In the genomic region with DNA sequence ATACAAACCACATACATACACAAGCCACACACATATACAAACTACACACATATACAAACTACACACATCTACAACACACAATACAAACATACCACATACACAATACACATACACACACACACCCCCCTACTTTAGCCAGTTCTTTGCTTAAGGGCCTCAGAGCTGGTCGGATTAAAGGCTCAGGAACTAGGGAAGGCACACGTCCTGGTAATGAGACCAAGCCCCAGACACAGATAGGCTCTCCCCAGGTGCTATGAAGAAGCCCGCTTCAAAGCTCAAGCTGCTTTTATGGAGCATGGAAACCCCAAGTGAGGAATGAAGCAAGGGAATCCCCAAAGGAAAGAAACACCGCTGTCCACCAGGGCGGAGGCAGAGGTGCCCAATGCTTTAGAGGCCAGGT, we compare ENCODE assay signal across 33 mouse cellular contexts. TPM values are rescaled to one million over a fixed set of nuclear protein-coding genes. Genes with fewer than 3 reads are reported as not detected.
"Had no signal": no experiment of that assay in that cellular context is flagged by ENCODE, and none has a peak within 500 bp of the region (broad histone marks: within the 10 kb centered on the region; RNA-seq: fewer than 3 reads in every experiment).

No protein-coding gene starts in this region.

- H3K9ac ChIP-seq: limb, embryonic 12.5 days; limb, embryonic 13.5 days; limb, embryonic 15.5 days; liver, embryonic 12.5 days; liver, embryonic 13.5 days; liver, embryonic 14.5 days; liver, embryonic 15.5 days; liver, postnatal 0 days; lung, embryonic 14.5 days; lung, embryonic 15.5 days; midbrain, embryonic 12.5 days; midbrain, embryonic 13.5 days; midbrain, embryonic 15.5 days had no signal

- ATAC-seq: liver, embryonic 12.5 days; liver, postnatal 0 days; lung, postnatal 0 days; midbrain, embryonic 13.5 days; midbrain, embryonic 15.5 days; midbrain, embryonic 16.5 days had no signal

- H3K36me3 ChIP-seq: limb, embryonic 15.5 days; liver, embryonic 12.5 days; liver, embryonic 13.5 days; liver, embryonic 15.5 days; midbrain, embryonic 15.5 days had no signal

- H3K4me2 ChIP-seq: limb, embryonic 12.5 days; limb, embryonic 13.5 days; limb, embryonic 15.5 days; liver, embryonic 11.5 days; liver, embryonic 12.5 days; liver, embryonic 13.5 days; liver, embryonic 15.5 days; lung, embryonic 14.5 days; lung, embryonic 15.5 days; midbrain, embryonic 11.5 days; midbrain, embryonic 12.5 days; midbrain, embryonic 13.5 days; midbrain, embryonic 15.5 days had no signal

- H3K27ac ChIP-seq: left cerebral cortex, adult 2 months; limb, embryonic 10.5 days; limb, embryonic 12.5 days; limb, embryonic 13.5 days; limb, embryonic 15.5 days; liver, embryonic 12.5 days; liver, embryonic 13.5 days; liver, embryonic 14.5 days; liver, embryonic 15.5 days; lung, embryonic 15.5 days; macrophage; midbrain, embryonic 10.5 days; midbrain, embryonic 12.5 days; midbrain, embryonic 13.5 days; midbrain, embryonic 15.5 days had no signal

- H3K4me1 ChIP-seq: liver, embryonic 12.5 days; liver, embryonic 13.5 days; liver, embryonic 15.5 days had no signal

- H3K27me3 ChIP-seq: limb, embryonic 12.5 days; limb, embryonic 13.5 days; lung, embryonic 15.5 days; midbrain, embryonic 12.5 days; midbrain, embryonic 13.5 days; midbrain, embryonic 15.5 days had no signal

- DNase-seq: left cerebral cortex, postnatal 4 days; liver; liver, embryonic 13.5 days; liver, postnatal 0 days; lung, adult 18-20 months; lung, adult 2 months; lung, embryonic 14.5 days; lung, postnatal 10 days; lung, postnatal 14 days; lung, postnatal 36 days; lung, postnatal 4 days; midbrain, embryonic 14.5 days had no signal

- H3K4me3 ChIP-seq: left cerebral cortex, adult 2 months; limb, embryonic 10.5 days; limb, embryonic 12.5 days; limb, embryonic 13.5 days; limb, embryonic 15.5 days; liver, embryonic 12.5 days; liver, embryonic 13.5 days; liver, embryonic 15.5 days; lung, embryonic 15.5 days; megakaryocyte, embryonic 14.5 days; midbrain, embryonic 10.5 days; midbrain, embryonic 12.5 days; midbrain, embryonic 13.5 days; midbrain, embryonic 15.5 days; myocyte had no signal

- H3K9me3 ChIP-seq: limb, embryonic 10.5 days; limb, embryonic 12.5 days; limb, embryonic 13.5 days; limb, embryonic 15.5 days; liver, embryonic 12.5 days; liver, embryonic 13.5 days; liver, embryonic 15.5 days; lung, embryonic 15.5 days; midbrain, embryonic 12.5 days; midbrain, embryonic 13.5 days; midbrain, embryonic 15.5 days had no signal

RNA-seq across cellular contexts. Expression of gene Prom1, which starts 4.8 kb away (rescaled TPM):
- total RNA-seq: monocyte, adult 5-6 weeks had no signal
- polyA plus RNA-seq: myocyte had no signal
